Mouse (Mus musculus): ENCODE measurements around the gene Ap2a1.

Gene Ap2a1

GRCm38 (mm10) chr7:44867802-44868201, 61.5 kb downstream of the Ap2a1 start:
- in situ Hi-C loops (cut with MboI, MseI): no loop called here

- in situ Hi-C loops (cut with MboI, MseI): no loop called here
Observed at GRCm38 (mm10) chr7:44867010-44867702, 62.1 kb downstream of the Ap2a1 start.

- in situ Hi-C loops (cut with MboI, MseI): no loop called here
Observed at GRCm38 (mm10) chr7:44866276-44867009, 62.9 kb downstream of the Ap2a1 start.

GRCm38 (mm10) chr7:44864595-44865542, 64.4 kb downstream of the Ap2a1 start:
- in situ Hi-C loops (cut with MboI, MseI): no loop called here

- in situ Hi-C loops (cut with MboI, MseI): no loop called here
Observed at GRCm38 (mm10) chr7:44863982-44864494, 65.3 kb downstream of the Ap2a1 start.

GRCm38 (mm10) chr7:44863210-44863609, 66.1 kb downstream of the Ap2a1 start:
- in situ Hi-C loops (cut with MboI, MseI): no loop called here

- in situ Hi-C loops (cut with MboI, MseI): no loop called here
Observed at GRCm38 (mm10) chr7:44862434-44862833, 66.9 kb downstream of the Ap2a1 start.

- in situ Hi-C loops (cut with MboI, MseI): no loop called here
Observed at GRCm38 (mm10) chr7:44861429-44861816, 67.9 kb downstream of the Ap2a1 start.

GRCm38 (mm10) chr7:44860576-44861428, 68.5 kb downstream of the Ap2a1 start:
- in situ Hi-C loops (cut with MboI, MseI): no loop called here

GRCm38 (mm10) chr7:44859896-44860295, 69.4 kb downstream of the Ap2a1 start:
- in situ Hi-C loops (cut with MboI, MseI): loop anchor here in 1 of 2 experiments (10.0 kb wide), 2 partner anchors 665 to 1065 kb away; partner anchors contain the start of genes Klk8, Klk9, Plekha4 and Ppp1r15a

GRCm38 (mm10) chr7:44857905-44858304, 71.4 kb downstream of the Ap2a1 start:
- in situ Hi-C loops (cut with MboI, MseI): loop anchor here in 1 of 2 experiments (10.0 kb wide), 2 partner anchors 667 to 1063 kb away; partner anchors contain the start of genes Klk8, Klk9, Plekha4 and Ppp1r15a

GRCm38 (mm10) chr7:44857042-44857552, 72.2 kb downstream of the Ap2a1 start, which contains the start of gene Pnkp:
Gene Pnkp, plus strand, starts transcription at chr7:44857139.
- in situ Hi-C loops (cut with MboI, MseI): loop anchor here in 1 of 2 experiments (10.0 kb wide), 2 partner anchors 668 to 1062 kb away; partner anchors contain the start of genes Klk8, Klk9, Plekha4 and Ppp1r15a

GRCm38 (mm10) chr7:44856265-44856916, 72.9 kb downstream of the Ap2a1 start:
- in situ Hi-C loops (cut with MboI, MseI): loop anchor here in 1 of 2 experiments (10.0 kb wide), 2 partner anchors 668 to 1062 kb away; partner anchors contain the start of genes Klk8, Klk9, Plekha4 and Ppp1r15a

- in situ Hi-C loops (cut with MboI, MseI): loop anchor here in 1 of 2 experiments (10.0 kb wide), 2 partner anchors 670 to 1060 kb away; partner anchors contain the start of genes Klk8, Klk9, Plekha4 and Ppp1r15a
Observed at GRCm38 (mm10) chr7:44855036-44855435, 74.3 kb downstream of the Ap2a1 start.

- in situ Hi-C loops (cut with MboI, MseI): loop anchor here in 1 of 2 experiments (5.0 to 10.0 kb wide), 6 partner anchors 107 to 1060 kb away; partner anchors contain the start of genes Fam83e, Klk8, Klk9 and Nr1h2
Observed at GRCm38 (mm10) chr7:44854356-44855031, 74.8 kb downstream of the Ap2a1 start.

- in situ Hi-C loops (cut with MboI, MseI): loop anchor here in 1 of 2 experiments (5.0 to 10.0 kb wide), 6 partner anchors 106 to 1059 kb away; partner anchors contain the start of genes Fam83e, Klk8, Klk9 and Nr1h2
Observed at GRCm38 (mm10) chr7:44853596-44854355, 75.5 kb downstream of the Ap2a1 start.

GRCm38 (mm10) chr7:44853065-44853464, 76.2 kb downstream of the Ap2a1 start:
- in situ Hi-C loops (cut with MboI, MseI): loop anchor here in 1 of 2 experiments (5.0 to 10.0 kb wide), 6 partner anchors 106 to 1058 kb away; partner anchors contain the start of genes Fam83e, Klk8, Klk9 and Nr1h2
